Mouse (Mus musculus): ENCODE results near the gene Asb13.

DNA sequence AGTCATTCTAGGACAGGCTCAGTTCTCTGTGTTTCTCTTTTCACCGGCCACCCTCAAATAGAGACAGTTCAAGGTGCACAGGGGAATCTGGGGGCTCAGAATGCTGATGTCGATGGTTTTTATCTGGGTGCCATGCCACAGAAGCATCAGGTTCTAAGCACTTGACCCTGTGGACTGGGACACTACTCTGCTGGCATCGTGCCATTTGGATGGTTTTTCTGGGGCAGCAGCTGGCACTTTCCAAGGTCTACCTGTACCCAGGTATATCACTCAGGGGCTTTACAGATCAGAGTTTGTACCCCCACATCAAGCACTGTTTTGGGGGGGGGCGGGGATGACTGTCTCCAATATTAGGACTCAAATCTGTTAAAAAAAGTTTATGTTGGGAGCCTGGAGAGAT, 16.7 kb downstream of the Asb13 start:
- no peak for TF ChIP-seq JUND (IDR thresholded peaks at IDR 0.05; ENCODE audit: low read depth, low read length)
- TF ChIP-seq POLR2A (IDR thresholded peaks at IDR 0.05; ENCODE audit: control insufficient read depth in 1 of 2, insufficient read depth in 1 of 2, low read depth in 1 of 2, low read length in 2 of 2, poor library complexity in 1 of 2), result no peak
- TF ChIP-seq GATA1 (IDR thresholded peaks at IDR 0.05; ENCODE audit: low read depth, low read length), result no peak
- TF ChIP-seq TAL1 (IDR thresholded peaks at IDR 0.05; ENCODE audit: low read length), result no peak
- TF ChIP-seq ZKSCAN1 (IDR thresholded peaks at IDR 0.05; ENCODE audit: low read depth, low read length), result no peak
- TF ChIP-seq CTCF (IDR thresholded peaks at IDR 0.05 in 2 of 3, conservative IDR thresholded peaks at IDR 0.05 in 1 of 3; ENCODE audit: control insufficient read depth in 1 of 3, insufficient read depth in 1 of 3, low read depth in 2 of 3, low read length in 3 of 3, poor library complexity in 1 of 3, severe bottlenecking in 1 of 3), result no peak
- no peak for TF ChIP-seq TCF12 (IDR thresholded peaks at IDR 0.05; ENCODE audit: low read depth, low read length)

Measured in MEL (cell line).